Mouse (Mus musculus) hindbrain, postnatal 0 days (tissue): ENCODE results near the gene Nprl3. TPM values are rescaled to one million over a fixed set of nuclear protein-coding genes. Genes with fewer than 3 reads are reported as not detected.
A peak's percentile ranks its signal among the peaks of the same experiment; 100 is the strongest.
"Not testable (repeated sequence)": the region's sequence is repeated elsewhere in the genome, so short reads cannot be mapped to it uniquely, and the experiment has no call there.

Experiments used
- ATAC-seq: fragments of 200-750 bp; cut with Nextera tagmentation; 2 replicates; pipeline ENCODE4 v1.8.0; 2017; ENCODE audit warnings: mild to moderate bottlenecking, moderate TSS enrichment, moderate library complexity
- DNase-seq: peaks from one replicate; pipeline ENCODE4 v3.0.0-alpha.2; 2015; ENCODE audit warnings: low spot score
- H3K27ac ChIP-seq: fragments of 300-500 bp; sonication (generic); 2 replicates; pipeline ENCODE4 v1.5.1; 2014; ENCODE audit warnings: mild to moderate bottlenecking
- H3K27me3 ChIP-seq: fragments of 300-500 bp; sonication (generic); 2 replicates; pipeline ENCODE4 v1.6.1; 2014; ENCODE audit warnings: low read length, mixed read lengths; ENCODE audit not compliant: insufficient read depth
- H3K36me3 ChIP-seq: fragments of 300-500 bp; sonication (generic); 2 replicates; pipeline ENCODE4 v1.6.1; 2014; ENCODE audit warnings: low read length, mixed read lengths; ENCODE audit not compliant: insufficient read depth
- H3K4me1 ChIP-seq: fragments of 300-500 bp; sonication (generic); 2 replicates; pipeline ENCODE4 v1.6.1; 2014; ENCODE audit warnings: antibody characterized with exemption, low read length, mixed read lengths; ENCODE audit not compliant: insufficient read depth
- H3K4me2 ChIP-seq: fragments of 300-500 bp; sonication (generic); 2 replicates; pipeline ENCODE4 v1.6.1; 2014; ENCODE audit warnings: low read depth, mild to moderate bottlenecking, low read length, moderate library complexity, mixed read lengths
- H3K4me3 ChIP-seq: fragments of 300-500 bp; sonication (generic); 2 replicates; pipeline ENCODE4 v1.5.1; 2014; ENCODE audit warnings: low read length
- H3K9ac ChIP-seq: fragments of 300-500 bp; sonication (generic); replicated peaks from 2 replicates; pipeline ENCODE4 v1.6.1; 2014; ENCODE audit warnings: mild to moderate bottlenecking, low read length, moderate library complexity, mixed read lengths
- H3K9me3 ChIP-seq: fragments of 300-500 bp; sonication (generic); 2 replicates; pipeline ENCODE4 v1.6.1; 2016; ENCODE audit warnings: low read length, mixed read lengths
- CTCF ChIP-seq: IDR thresholded peaks from 2 replicates; pipeline ENCODE4 v1.5.1; 2016; ENCODE audit warnings: antibody characterized with exemption, control low read depth, low read depth
- WGBS: fragments of 180-500 bp; shearing (Covaris S2); extraction: QIAGEN DNeasy Blood & Tissue Kit; methylation state at CpG from one replicate; pipeline ENCODE4 v1.1.7; 2014; 5-methylcytosine and 5-hydroxymethylcytosine counted together
- polyA plus RNA-seq: library from polyadenylated mRNA; unstranded; fragments of >200 nt; fragmentation: Nextera tagmentation; extraction: Ambion mirVana; gene quantifications from 2 replicates; pipeline ENCODE4 v1.2.1, GENCODE M21; 2015
- total RNA-seq: library from RNA; depleted of rRNA; stranded (reverse); fragments of >200 nt; gene quantifications from 2 replicates; pipeline ENCODE4 v1.2.3, GENCODE M21; 2014

Gene Nprl3
- total and polyA plus RNA-seq, 2 experiments from 2014 or later: 39.2 to 53.0 TPM

- Histone ChIP-seq H3K9ac (no peak overlapping the region), H3K4me1 (peaks cover 5% of the 10 kb centered on the region), H3K27me3 (no peaks in the 10 kb centered on the region), H3K36me3 (peaks cover 31% of the 10 kb centered on the region; the same call in 1 of the 2 replicates), H3K4me3 (no peak overlapping the region), H3K4me2 (no peak overlapping the region), H3K27ac (no peak overlapping the region), H3K9me3 (no peaks in the 10 kb centered on the region)
- TF ChIP-seq CTCF: no peak
- ATAC-seq: no peak
- 87% methylated on average over 9 of the region's 9 CpGs for WGBS
- DNase-seq: no peak
Observed at GRCm38 (mm10) chr11:32210623-32211022, 56.9 kb downstream of the Nprl3 start.

GRCm38 (mm10) chr11:32205058-32205873 lies 62.2 kb downstream of the Nprl3 start, which contains the start of gene Snrnp25:
TSS of gene Snrnp25 (plus strand) at chr11:32205415.
- Histone ChIP-seq H3K27me3 (no peaks in the 10 kb centered on the region), H3K4me3 (peak within 1 kb of the TSS; percentile 66), H3K36me3 (peaks cover 16% of the 10 kb centered on the region; the same call in 1 of the 2 replicates), H3K9me3 (no peaks in the 10 kb centered on the region), H3K4me2 (peak within 1 kb of the TSS; percentile 94), H3K9ac (peak within 1 kb of the TSS; percentile 67), H3K27ac (no peak within 1 kb of the TSS), H3K4me1 (peaks cover 7% of the 10 kb centered on the region)
- WGBS: under 1% methylated on average over 52 of the region's 52 CpGs
- peak; percentile 99 for DNase-seq
- TF ChIP-seq CTCF: peak; percentile 59
- ATAC-seq: peak; percentile 100

GRCm38 (mm10) chr11:32201922-32202685 lies 65.4 kb downstream of the Nprl3 start:
- H3K4me3 ChIP-seq: no peak overlapping the region
- H3K27me3 ChIP-seq: no peaks in the 10 kb centered on the region
- H3K4me2 ChIP-seq: no peak overlapping the region
- TF ChIP-seq CTCF: no peak
- H3K36me3 ChIP-seq: no peaks in the 10 kb centered on the region
- H3K9ac ChIP-seq: no peak overlapping the region
- no peaks in the 10 kb centered on the region for H3K9me3 ChIP-seq
- DNase-seq (no peak), ATAC-seq (no peak)
- WGBS: 81% methylated on average over 11 of the region's 11 CpGs
- H3K27ac ChIP-seq: no peak overlapping the region
- peaks cover 7% of the 10 kb centered on the region for H3K4me1 ChIP-seq

- H3K36me3 ChIP-seq, H3K4me3 ChIP-seq, H3K9ac ChIP-seq, ATAC-seq, H3K4me1 ChIP-seq, H3K27me3 ChIP-seq, H3K9me3 ChIP-seq, H3K4me2 ChIP-seq, DNase-seq, H3K27ac ChIP-seq: not testable (repeated sequence)
- 63% methylated on average over 1 of the region's 1 CpGs for WGBS
Observed at GRCm38 (mm10) chr11:32200992-32201391, 66.5 kb downstream of the Nprl3 start.

- 0 out of 2 replicates have a peak, but pooled peaks have one; percentile 5 for TF ChIP-seq CTCF
- H3K36me3 ChIP-seq: no peaks in the 10 kb centered on the region
- ATAC-seq: no peak
- no peak within 1 kb of the TSS for H3K4me2 ChIP-seq
- H3K9me3 ChIP-seq: no peaks in the 10 kb centered on the region
- WGBS: 80% methylated on average over 10 of the region's 10 CpGs
- no peak within 1 kb of the TSS for H3K4me3 ChIP-seq
- H3K27ac ChIP-seq: no peak within 1 kb of the TSS
- no peak within 1 kb of the TSS for H3K9ac ChIP-seq
- H3K27me3 ChIP-seq: no peaks in the 10 kb centered on the region
- H3K4me1 ChIP-seq: no peaks in the 10 kb centered on the region
- no peak for DNase-seq
Observed at GRCm38 (mm10) chr11:32200075-32200601, 67.4 kb downstream of the Nprl3 start, which contains the start of gene Il9r. TSS of gene Il9r (minus strand) at chr11:32200279.

GRCm38 (mm10) chr11:32199230-32199629 lies 68.3 kb downstream of the Nprl3 start:
- no peak for ATAC-seq
- Histone ChIP-seq H3K4me2 (no peak overlapping the region), H3K9ac (no peak overlapping the region), H3K4me1 (no peaks in the 10 kb centered on the region), H3K4me3 (no peak overlapping the region), H3K36me3 (no peaks in the 10 kb centered on the region), H3K27me3 (no peaks in the 10 kb centered on the region), H3K9me3 (no peaks in the 10 kb centered on the region), H3K27ac (no peak overlapping the region)
- no peak for DNase-seq
- WGBS: 45% methylated on average over 6 of the region's 6 CpGs
- no peak for TF ChIP-seq CTCF
